Mouse (Mus musculus) cortical plate, adult 2 months (tissue): ENCODE data around the gene Cox7a2. TPM values are rescaled to one million over a fixed set of nuclear protein-coding genes. Genes with fewer than 3 reads are reported as not detected.
A peak's percentile ranks its signal among the peaks of the same experiment; 100 is the strongest.

Source experiments
- H3K27ac ChIP-seq: fragments of 200-500 bp; 2 replicates; pipeline ENCODE4 v1.5.1; 2012; ENCODE audit warnings: low read length, control low read depth, inconsistent platforms; ENCODE audit not compliant: insufficient read depth
- H3K4me1 ChIP-seq: fragments of 200-500 bp; 2 replicates; pipeline ENCODE4 v1.6.1; 2011; ENCODE audit warnings: low read length; ENCODE audit not compliant: control insufficient read depth, insufficient read depth
- H3K4me3 ChIP-seq: fragments of 200-500 bp; 2 replicates; pipeline ENCODE4 v1.5.1; 2011; ENCODE audit warnings: mild to moderate bottlenecking, low read length, control low read depth; ENCODE audit not compliant: insufficient read depth
- CTCF ChIP-seq: fragments of 200-500 bp; IDR thresholded peaks from 2 replicates; pipeline ENCODE4 v1.5.1; 2011; ENCODE audit warnings: mild to moderate bottlenecking, control low read depth, low read length; ENCODE audit not compliant: insufficient read depth; ENCODE audit errors: extremely low read depth
- POLR2A ChIP-seq: fragments of 200-500 bp; IDR thresholded peaks from 2 replicates; pipeline ENCODE4 v1.6.1; 2011; ENCODE audit warnings: mild to moderate bottlenecking, low read length, control low read depth; ENCODE audit not compliant: insufficient read depth; ENCODE audit errors: extremely low read depth
- polyA plus RNA-seq: library from polyadenylated mRNA; depleted of rRNA; stranded (reverse); fragments of >200 nt; gene quantifications from 2 replicates; pipeline ENCODE4 v1.2.3, GENCODE M21; 2012; rRNA removed

Gene Cox7a2
- polyA plus RNA-seq = 644 and 706 TPM in 2 replicates

DNA sequence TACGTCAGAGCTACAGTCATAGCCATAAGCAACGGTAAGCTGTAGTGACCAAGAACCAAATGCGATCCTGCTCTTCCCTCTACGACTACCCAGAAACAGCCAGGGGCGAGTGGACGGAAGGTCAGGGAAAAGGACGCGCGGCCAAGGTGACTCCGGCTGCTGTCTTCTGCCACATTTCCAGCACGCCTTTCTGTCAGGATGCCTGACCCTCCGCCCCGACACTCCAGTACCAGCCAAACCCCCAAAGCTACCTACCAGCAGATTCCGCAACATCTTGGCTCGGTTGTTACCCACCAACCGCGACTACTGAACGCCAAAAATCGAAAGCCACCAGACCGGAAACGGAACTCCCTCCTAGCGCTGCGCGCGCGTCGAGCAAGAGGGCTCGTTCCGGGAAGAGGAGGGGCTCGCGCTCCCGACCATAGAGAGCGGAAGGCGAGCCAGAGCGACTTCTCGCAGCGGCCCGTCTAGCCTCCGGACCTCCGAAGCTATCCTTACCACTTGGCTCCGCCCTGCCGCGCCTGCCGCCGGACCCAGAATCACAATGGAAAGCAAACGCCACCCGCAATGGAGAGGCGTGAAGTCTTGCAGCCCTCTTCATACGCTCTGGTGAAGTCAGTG is at the start of gene Cox7a2:
Gene Cox7a2, minus strand, starts transcription at position 494 of the 621 bp plus-strand sequence.
- Histone ChIP-seq H3K4me1 (no peaks in the 10 kb centered on the region; the same call in 1 of the 2 replicates), H3K27ac (peak within 1 kb of the TSS; percentile 38), H3K4me3 (peak within 1 kb of the TSS; percentile 79)
- no peak; the same call in none of the 2 replicates for TF ChIP-seq POLR2A
- no peak for TF ChIP-seq CTCF

GRCm38 (mm10) chr9:79809411-79809810 is 49.7 kb upstream of the Cox7a2 start:
- H3K27ac ChIP-seq = no peak overlapping the region
- no peaks in the 10 kb centered on the region for H3K4me1 ChIP-seq
- no peak overlapping the region for H3K4me3 ChIP-seq
- TF ChIP-seq CTCF = no peak

DNA sequence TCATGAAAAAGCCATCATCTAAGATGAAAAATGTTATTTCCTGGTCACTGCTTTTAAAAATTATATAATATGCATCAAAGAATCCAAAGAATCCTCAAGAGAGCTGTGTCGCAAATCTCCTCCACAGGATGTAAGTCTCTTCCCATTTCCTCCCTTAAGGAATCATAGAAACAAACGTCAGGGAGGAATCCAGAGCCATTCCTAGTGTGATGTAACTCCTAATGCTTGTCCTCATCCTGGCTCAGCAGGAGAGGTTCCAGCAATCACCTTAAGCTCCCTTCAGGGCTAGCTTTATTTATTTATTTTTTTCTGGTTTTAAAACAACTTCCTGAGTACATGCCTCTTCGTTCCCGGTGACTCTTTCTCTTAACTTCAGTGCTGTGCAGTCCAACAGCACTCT is 47.5 kb upstream of the Cox7a2 start:
- no peak overlapping the region for H3K4me3 ChIP-seq
- H3K4me1 ChIP-seq = no peaks in the 10 kb centered on the region
- no peak for TF ChIP-seq POLR2A
- TF ChIP-seq CTCF = no peak
- no peak overlapping the region for H3K27ac ChIP-seq

- H3K27ac ChIP-seq = no peak overlapping the region
- no peak for TF ChIP-seq POLR2A
- no peak for TF ChIP-seq CTCF
- no peaks in the 10 kb centered on the region for H3K4me1 ChIP-seq
- H3K4me3 ChIP-seq = no peak overlapping the region
Observed at GRCm38 (mm10) chr9:79806317-79807075, 46.8 kb upstream of the Cox7a2 start.

- TF ChIP-seq CTCF = no peak
- no peak overlapping the region for H3K4me3 ChIP-seq
Observed at GRCm38 (mm10) chr9:79805426-79805825, 45.7 kb upstream of the Cox7a2 start.

DNA sequence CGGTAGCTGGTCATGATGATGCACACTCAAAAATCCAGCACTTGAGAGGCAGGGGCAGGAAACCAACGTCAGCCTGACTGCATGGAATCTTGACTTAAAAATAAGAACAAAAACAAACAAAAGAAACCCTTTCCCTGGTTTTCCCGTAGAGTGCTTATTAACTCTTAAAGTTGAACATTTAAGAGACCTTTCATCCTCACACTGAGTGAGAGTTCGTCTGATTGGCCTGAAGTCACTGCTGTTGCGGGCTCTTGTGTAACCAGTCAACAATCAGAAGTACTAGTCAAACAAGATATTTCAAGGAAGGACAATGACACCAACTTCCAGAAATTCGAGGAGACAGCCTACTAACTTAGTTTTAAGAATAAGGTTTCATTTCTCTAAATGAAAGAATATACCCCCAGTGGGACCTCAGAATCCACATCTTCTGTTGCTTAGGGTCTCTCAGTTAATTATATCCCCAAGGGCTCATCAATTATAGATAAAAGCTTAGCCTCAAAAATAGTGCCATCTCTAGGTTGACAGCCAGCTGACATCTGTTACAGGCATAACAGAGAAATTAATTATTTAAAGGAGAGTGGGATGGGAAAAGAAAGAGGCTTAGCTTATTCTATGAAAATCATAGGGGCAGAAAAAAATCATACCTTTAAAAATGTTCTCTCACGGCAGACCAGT is 36.9 kb upstream of the Cox7a2 start:
- TF ChIP-seq CTCF = no peak
- no peak for TF ChIP-seq POLR2A
- no peaks in the 10 kb centered on the region; the same call in 1 of the 2 replicates for H3K4me1 ChIP-seq
- H3K4me3 ChIP-seq = no peak overlapping the region
- H3K27ac ChIP-seq = no peak overlapping the region

More at GRCm38 (mm10) chr9:79805426-79805825, 45.7 kb upstream of the Cox7a2 start:
- Histone ChIP-seq H3K4me1 (no peaks in the 10 kb centered on the region), H3K27ac (no peak overlapping the region)

- Histone ChIP-seq H3K4me1 (peaks cover 5% of the 10 kb centered on the region; the same call in 1 of the 2 replicates), H3K4me3 (no peak overlapping the region), H3K27ac (no peak overlapping the region)
- TF ChIP-seq CTCF (no peak), POLR2A (no peak)
Observed at GRCm38 (mm10) chr9:79795076-79795475, 35.4 kb upstream of the Cox7a2 start.

GRCm38 (mm10) chr9:79792841-79793835 is 33.5 kb upstream of the Cox7a2 start, which contains the start of gene Tmem30a:
Gene Tmem30a (minus strand): TSS chr9:79793507.
- peak; percentile 98 for TF ChIP-seq POLR2A
- TF ChIP-seq CTCF = no peak
- Histone ChIP-seq H3K4me3 (peak within 1 kb of the TSS; percentile 99), H3K4me1 (peaks cover 5% of the 10 kb centered on the region; the same call in 1 of the 2 replicates), H3K27ac (peak within 1 kb of the TSS; percentile 80)

GRCm38 (mm10) chr9:79785794-79786085 is 26.1 kb upstream of the Cox7a2 start:
- Histone ChIP-seq H3K4me3 (no peak overlapping the region), H3K4me1 (peaks cover 4% of the 10 kb centered on the region; the same call in 1 of the 2 replicates), H3K27ac (no peak overlapping the region)
- TF ChIP-seq POLR2A (no peak), CTCF (no peak)
